Mouse (Mus musculus): ENCODE data around the gene Zdhhc25. TPM values are rescaled to one million over a fixed set of nuclear protein-coding genes. Genes with fewer than 3 reads are reported as not detected.

Gene Zdhhc25
- not detected in 2 replicates for polyA plus RNA-seq (2011; ENCODE audit: insufficient read length, low read depth, missing spikeins)

DNA sequence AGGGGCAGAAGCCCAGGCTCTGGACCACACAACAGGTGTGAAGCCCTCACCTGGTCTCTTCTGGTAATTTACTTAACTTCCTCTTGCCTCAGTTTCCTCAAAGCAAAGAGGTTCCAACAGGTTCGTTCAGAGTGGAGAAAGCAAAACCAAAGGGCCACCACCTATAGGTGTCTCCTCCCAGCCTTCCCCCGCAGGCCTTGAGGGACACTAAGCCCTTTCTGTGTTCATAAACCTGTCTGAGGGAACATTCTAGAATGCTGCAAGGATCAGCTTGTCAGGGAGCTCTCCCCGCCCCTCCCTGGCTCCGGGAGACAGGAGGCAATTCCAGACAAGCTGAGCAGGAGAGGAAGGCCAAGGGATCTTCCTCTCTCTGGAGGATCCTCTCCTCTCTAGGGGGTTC, at the start of gene Zdhhc25:
Zdhhc25 (plus strand) TSS at position 301 of the 400 bp plus-strand sequence.
- Histone ChIP-seq H3K4me3 (ENCODE audit: insufficient read depth, low read length) (no peak within 1 kb of the TSS), H3K4me1 (ENCODE audit: control insufficient read depth, insufficient read depth, low read length) (no peaks in the 10 kb centered on the region), H3K27ac (ENCODE audit: insufficient read depth, low read length) (no peak within 1 kb of the TSS)
- TF ChIP-seq POLR2A (IDR thresholded peaks at IDR 0.05; ENCODE audit: low read depth, low read length) (no peak), CTCF (IDR thresholded peaks at IDR 0.05; ENCODE audit: borderline replicate concordance, insufficient read depth, low read length) (no peak)

DNA sequence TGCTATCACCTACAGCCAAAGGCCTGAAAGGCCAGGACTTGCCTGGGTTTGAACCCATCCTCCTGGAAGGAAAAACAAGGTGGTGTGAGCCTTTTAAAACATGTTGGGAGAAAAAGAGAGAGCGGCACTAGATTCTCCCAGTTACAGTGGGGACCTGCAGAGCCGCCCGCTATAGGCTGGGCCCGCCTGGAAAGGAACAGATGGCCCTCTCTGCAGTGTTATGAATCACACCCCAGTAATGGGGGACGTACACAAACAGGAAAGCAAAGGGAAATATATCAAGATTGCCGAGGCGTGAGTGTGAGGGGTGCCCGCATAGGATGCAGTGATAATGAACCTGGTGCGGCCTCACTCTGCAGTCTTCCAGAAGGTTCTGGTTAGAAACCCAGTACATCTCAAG, 47.2 kb upstream of the Zdhhc25 start:
- Histone ChIP-seq H3K4me1 (ENCODE audit: control insufficient read depth, insufficient read depth, low read length) (no peaks in the 10 kb centered on the region), H3K4me3 (ENCODE audit: insufficient read depth, low read length) (no peak overlapping the region), H3K27ac (ENCODE audit: insufficient read depth, low read length) (no peak overlapping the region)
- TF ChIP-seq CTCF (IDR thresholded peaks at IDR 0.05; ENCODE audit: borderline replicate concordance, insufficient read depth, low read length) (no peak), POLR2A (IDR thresholded peaks at IDR 0.05; ENCODE audit: low read depth, low read length) (no peak)

DNA sequence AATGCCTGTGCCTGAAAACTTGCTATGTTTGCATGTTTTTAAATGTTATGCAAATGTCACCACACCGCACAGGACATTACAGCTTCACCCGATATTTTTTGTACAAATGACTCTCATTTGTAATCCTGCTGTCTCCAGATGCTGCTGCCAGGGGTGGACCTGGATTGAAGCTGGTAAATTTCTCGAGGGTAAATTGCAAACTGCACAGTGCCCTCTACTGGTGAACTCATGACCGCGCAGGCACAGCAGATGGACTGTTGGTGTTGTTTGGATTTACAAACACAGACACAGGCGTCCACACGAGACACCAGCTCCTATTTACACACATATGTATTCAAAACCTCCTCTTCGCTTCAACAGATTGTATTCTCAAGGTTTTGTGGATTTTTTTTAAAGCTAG, 44.6 kb upstream of the Zdhhc25 start:
- no peak overlapping the region for H3K4me3 ChIP-seq (ENCODE audit: insufficient read depth, low read length)

DNA sequence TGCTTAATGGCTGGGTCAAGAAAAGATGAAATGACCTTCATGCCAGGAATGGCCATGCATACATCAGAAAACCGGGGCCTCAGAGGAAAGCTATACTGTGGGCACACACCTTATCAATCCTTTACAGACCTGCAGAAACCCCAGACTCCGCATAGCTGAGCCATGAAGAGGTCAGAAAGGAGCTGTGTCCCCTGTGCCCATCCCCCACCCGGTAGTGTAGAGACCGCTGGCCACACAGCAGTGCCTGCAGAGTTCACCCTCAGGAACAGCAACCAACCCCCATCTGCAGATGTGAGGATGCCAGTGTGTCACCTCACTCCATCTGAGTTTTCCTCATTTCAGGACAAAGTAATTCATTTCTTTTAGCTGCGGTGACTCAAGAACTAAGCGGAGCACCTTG, 39.5 kb upstream of the Zdhhc25 start:
- TF ChIP-seq POLR2A (IDR thresholded peaks at IDR 0.05; ENCODE audit: low read depth, low read length) (no peak), CTCF (IDR thresholded peaks at IDR 0.05; ENCODE audit: borderline replicate concordance, insufficient read depth, low read length) (no peak)

More for the DNA sequence above, 44.6 kb upstream of the Zdhhc25 start:
- Histone ChIP-seq H3K4me1 (ENCODE audit: control insufficient read depth, insufficient read depth, low read length) (no peaks in the 10 kb centered on the region), H3K27ac (ENCODE audit: insufficient read depth, low read length) (no peak overlapping the region)
- TF ChIP-seq CTCF (IDR thresholded peaks at IDR 0.05; ENCODE audit: borderline replicate concordance, insufficient read depth, low read length) (peak; percentile 81), POLR2A (IDR thresholded peaks at IDR 0.05; ENCODE audit: low read depth, low read length) (no peak)

DNA sequence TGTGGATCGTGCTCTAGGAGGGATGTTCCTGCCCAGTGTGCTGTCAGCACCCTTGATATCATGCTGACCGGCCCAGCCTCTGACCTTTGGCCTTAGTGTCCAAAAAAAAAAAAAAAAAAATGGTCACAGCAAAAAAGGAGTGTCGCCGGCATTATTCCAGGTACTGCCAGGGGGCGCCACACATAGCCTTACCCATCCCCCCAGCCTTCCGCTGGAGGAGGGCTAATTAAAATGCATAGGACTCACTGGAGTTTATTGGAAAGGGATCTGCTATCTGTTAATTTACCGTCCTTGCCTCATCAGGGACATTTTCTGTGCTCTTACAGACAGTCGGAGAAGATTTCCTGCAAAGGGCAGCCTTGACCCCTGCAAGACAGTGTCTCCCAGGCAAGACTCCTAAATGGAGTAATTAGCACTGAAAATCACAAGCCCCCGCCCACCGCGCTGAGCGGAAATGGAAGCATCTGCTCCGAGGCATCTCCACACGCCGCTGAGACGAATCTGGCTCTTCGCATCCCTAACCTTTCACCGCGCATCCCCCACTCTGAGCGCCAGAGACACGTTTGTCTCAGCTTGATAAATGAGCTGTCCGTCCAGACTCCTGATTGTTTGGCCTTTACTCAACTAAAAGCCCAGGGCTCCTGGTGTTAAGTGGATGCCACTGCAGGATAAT, 38.9 kb upstream of the Zdhhc25 start:
- Histone ChIP-seq H3K27ac (ENCODE audit: insufficient read depth, low read length) (no peak overlapping the region), H3K4me1 (ENCODE audit: control insufficient read depth, insufficient read depth, low read length) (no peaks in the 10 kb centered on the region)
- TF ChIP-seq CTCF (IDR thresholded peaks at IDR 0.05; ENCODE audit: borderline replicate concordance, insufficient read depth, low read length) (no peak), POLR2A (IDR thresholded peaks at IDR 0.05; ENCODE audit: low read depth, low read length) (no peak)

More for the DNA sequence above, 39.5 kb upstream of the Zdhhc25 start:
- Histone ChIP-seq H3K4me1 (ENCODE audit: control insufficient read depth, insufficient read depth, low read length) (no peaks in the 10 kb centered on the region), H3K27ac (ENCODE audit: insufficient read depth, low read length) (no peak overlapping the region), H3K4me3 (ENCODE audit: insufficient read depth, low read length) (no peak overlapping the region)

GRCm38 (mm10) chr15:88565307-88565706, 34.8 kb upstream of the Zdhhc25 start:
- Histone ChIP-seq H3K4me1 (ENCODE audit: control insufficient read depth, insufficient read depth, low read length) (no peaks in the 10 kb centered on the region), H3K27ac (ENCODE audit: insufficient read depth, low read length) (no peak overlapping the region), H3K4me3 (ENCODE audit: insufficient read depth, low read length) (no peak overlapping the region)
- TF ChIP-seq CTCF (IDR thresholded peaks at IDR 0.05; ENCODE audit: borderline replicate concordance, insufficient read depth, low read length) (no peak), POLR2A (IDR thresholded peaks at IDR 0.05; ENCODE audit: low read depth, low read length) (no peak)

More for the DNA sequence above, 38.9 kb upstream of the Zdhhc25 start:
- H3K4me3 ChIP-seq (ENCODE audit: insufficient read depth, low read length): no peak overlapping the region

- TF ChIP-seq POLR2A (IDR thresholded peaks at IDR 0.05; ENCODE audit: low read depth, low read length): no peak
- no peak for TF ChIP-seq CTCF (IDR thresholded peaks at IDR 0.05; ENCODE audit: borderline replicate concordance, insufficient read depth, low read length)
- H3K4me1 ChIP-seq (ENCODE audit: control insufficient read depth, insufficient read depth, low read length): no peaks in the 10 kb centered on the region
- H3K27ac ChIP-seq (ENCODE audit: insufficient read depth, low read length): no peak overlapping the region
- no peak overlapping the region for H3K4me3 ChIP-seq (ENCODE audit: insufficient read depth, low read length)
Measured at GRCm38 (mm10) chr15:88565806-88566205, 34.3 kb upstream of the Zdhhc25 start.

GRCm38 (mm10) chr15:88570697-88571096, 29.4 kb upstream of the Zdhhc25 start:
- no peak overlapping the region for H3K4me3 ChIP-seq (ENCODE audit: insufficient read depth, low read length)
- no peak overlapping the region for H3K27ac ChIP-seq (ENCODE audit: insufficient read depth, low read length)
- TF ChIP-seq CTCF (IDR thresholded peaks at IDR 0.05; ENCODE audit: borderline replicate concordance, insufficient read depth, low read length): no peak
- no peak for TF ChIP-seq POLR2A (IDR thresholded peaks at IDR 0.05; ENCODE audit: low read depth, low read length)
- no peaks in the 10 kb centered on the region for H3K4me1 ChIP-seq (ENCODE audit: control insufficient read depth, insufficient read depth, low read length)

DNA sequence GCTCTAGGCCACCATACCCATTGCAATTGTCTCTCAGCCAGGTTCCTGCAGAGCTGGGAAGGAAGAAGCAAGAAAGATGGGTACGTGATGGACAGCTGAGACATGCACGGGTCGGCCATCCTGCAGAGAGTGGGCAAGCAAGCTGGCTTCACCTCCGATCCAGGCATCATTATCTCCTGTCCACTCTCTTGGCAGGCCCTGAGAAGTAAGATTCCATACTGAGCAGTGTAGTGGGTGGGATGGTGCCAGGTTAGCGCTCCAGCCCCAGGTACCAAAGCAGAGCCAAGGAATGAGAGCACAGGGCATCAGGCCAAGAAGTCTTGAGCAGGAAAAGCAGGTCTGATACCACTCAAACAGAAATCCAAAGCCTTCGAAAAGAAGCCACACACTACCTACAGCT, 20.6 kb upstream of the Zdhhc25 start:
- no peak overlapping the region for H3K27ac ChIP-seq (ENCODE audit: insufficient read depth, low read length)
- no peak for TF ChIP-seq POLR2A (IDR thresholded peaks at IDR 0.05; ENCODE audit: low read depth, low read length)
- no peak for TF ChIP-seq CTCF (IDR thresholded peaks at IDR 0.05; ENCODE audit: borderline replicate concordance, insufficient read depth, low read length)
- H3K4me3 ChIP-seq (ENCODE audit: insufficient read depth, low read length): no peak overlapping the region
- H3K4me1 ChIP-seq (ENCODE audit: control insufficient read depth, insufficient read depth, low read length): no peaks in the 10 kb centered on the region

GRCm38 (mm10) chr15:88602496-88602895, 2.4 kb downstream of the Zdhhc25 start:
- Histone ChIP-seq H3K4me3 (ENCODE audit: insufficient read depth, low read length) (no peak overlapping the region), H3K27ac (ENCODE audit: insufficient read depth, low read length) (no peak overlapping the region), H3K4me1 (ENCODE audit: control insufficient read depth, insufficient read depth, low read length) (no peaks in the 10 kb centered on the region)
- TF ChIP-seq POLR2A (IDR thresholded peaks at IDR 0.05; ENCODE audit: low read depth, low read length) (no peak), CTCF (IDR thresholded peaks at IDR 0.05; ENCODE audit: borderline replicate concordance, insufficient read depth, low read length) (no peak)

Measured in embryonic fibroblast, embryonic 13.5 days (primary cell).